Mouse (Mus musculus) naive thymus-derived CD4-positive, alpha-beta T cell, adult 2 months (primary cell): ENCODE results near the gene Nxnl1.

Experiments used
- DNase-seq: peaks from one replicate; pipeline ENCODE4 v3.0.0-alpha.2; 2011; ENCODE audit warnings: low read depth

The Nxnl1 gene

DNA sequence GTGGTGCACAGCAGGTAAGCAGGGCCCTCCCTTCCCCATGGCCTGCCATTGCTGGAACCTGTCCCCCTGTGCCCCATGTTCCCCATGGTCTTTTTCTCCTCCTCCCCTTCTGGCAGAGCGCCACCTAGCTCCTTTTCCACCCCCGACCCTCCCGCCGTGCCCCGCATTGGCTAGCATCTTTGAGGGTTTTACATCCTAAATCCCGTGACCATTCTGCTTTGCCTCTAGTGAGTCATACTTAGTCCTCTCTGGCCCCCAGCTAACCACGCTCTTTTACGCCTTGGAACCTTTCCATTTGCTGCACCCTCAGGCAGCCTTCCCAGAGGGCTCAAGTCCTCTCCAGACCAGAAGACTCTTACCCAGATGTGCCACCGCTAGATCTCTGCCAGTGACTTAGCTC lies 13.8 kb upstream of the Nxnl1 start:
- DNase-seq: no peak

DNA sequence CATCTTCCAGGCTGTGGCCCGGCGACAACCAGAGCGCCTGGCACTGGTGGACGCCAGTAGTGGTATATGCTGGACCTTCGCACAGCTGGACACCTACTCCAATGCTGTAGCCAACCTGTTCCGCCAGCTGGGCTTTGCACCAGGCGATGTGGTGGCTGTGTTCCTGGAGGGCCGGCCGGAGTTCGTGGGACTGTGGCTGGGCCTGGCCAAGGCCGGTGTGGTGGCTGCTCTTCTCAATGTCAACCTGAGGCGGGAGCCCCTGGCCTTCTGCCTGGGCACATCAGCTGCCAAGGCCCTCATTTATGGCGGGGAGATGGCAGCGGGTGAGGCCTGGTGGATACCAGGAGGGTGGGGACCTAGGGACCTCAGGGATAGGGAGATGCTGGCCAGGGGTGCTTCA lies 13.1 kb upstream of the Nxnl1 start:
- no peak for DNase-seq

GRCm38 (mm10) chr8:71579009-71579408 lies 12.6 kb upstream of the Nxnl1 start:
- DNase-seq: no peak

DNA sequence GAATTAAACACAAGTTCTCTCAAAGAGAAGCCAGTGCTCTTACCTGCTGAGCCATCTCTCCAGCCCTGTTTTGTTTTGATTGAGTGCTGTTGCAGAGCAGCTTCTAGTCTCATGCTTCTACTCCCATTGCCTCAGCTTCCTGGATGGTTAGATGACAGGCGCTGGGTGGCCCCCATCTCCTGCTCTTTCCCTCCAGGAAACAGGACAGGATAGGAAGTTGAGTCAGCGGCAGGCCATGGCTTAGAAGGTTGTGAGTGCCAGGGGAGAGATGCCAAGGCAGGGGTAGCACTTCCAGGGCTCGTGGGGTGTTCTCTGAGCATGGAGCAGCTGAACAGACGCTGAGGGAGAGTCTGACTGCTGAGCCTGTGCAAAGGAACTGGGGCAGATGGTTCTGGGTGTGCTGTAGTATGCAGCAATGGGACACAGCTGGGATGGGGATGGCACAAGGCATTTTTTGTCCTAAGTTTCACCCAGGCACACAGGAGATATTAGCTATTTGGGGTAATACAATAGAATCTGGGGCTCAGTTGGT lies 11.5 kb upstream of the Nxnl1 start:
- no peak for DNase-seq

DNA sequence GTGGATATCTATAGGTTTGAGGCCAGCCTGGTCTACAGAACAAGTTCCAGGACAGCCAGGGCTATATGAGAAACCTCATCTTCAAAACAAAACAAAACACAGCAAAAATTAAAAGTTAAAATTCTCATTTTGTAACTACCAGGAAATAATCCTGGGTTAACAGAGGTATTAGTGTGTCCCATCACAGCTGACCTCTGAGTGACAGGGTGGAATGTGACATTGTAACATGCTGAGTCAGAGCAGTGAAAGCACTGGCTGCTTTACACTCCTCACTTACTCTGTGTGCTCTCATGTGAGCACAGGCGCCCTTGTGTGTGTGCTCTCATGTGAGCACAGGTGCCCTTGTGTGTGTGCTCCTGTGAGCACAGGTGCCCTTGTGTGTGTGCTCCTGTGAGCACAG lies 8.6 kb upstream of the Nxnl1 start:
- no peak for DNase-seq

DNA sequence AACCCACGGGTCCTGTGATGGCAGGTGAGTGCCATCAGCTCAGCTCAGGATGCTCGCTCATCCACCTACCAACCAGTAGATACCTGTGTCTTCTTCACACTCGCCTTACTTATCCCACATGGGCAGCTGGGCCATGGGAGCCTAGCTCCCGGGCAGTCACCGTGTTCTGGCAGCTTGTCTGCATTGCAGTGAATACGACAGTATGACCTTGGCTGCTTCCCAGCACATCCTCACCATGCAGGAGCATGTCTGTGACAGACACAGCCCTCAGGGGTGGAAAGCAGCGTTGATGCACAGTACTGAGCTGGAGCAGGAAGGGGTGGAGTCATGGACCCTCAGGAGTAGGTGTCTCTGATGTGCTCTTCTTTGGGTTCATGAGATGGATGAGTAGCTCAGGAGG lies 8.0 kb upstream of the Nxnl1 start:
- DNase-seq: no peak

DNA sequence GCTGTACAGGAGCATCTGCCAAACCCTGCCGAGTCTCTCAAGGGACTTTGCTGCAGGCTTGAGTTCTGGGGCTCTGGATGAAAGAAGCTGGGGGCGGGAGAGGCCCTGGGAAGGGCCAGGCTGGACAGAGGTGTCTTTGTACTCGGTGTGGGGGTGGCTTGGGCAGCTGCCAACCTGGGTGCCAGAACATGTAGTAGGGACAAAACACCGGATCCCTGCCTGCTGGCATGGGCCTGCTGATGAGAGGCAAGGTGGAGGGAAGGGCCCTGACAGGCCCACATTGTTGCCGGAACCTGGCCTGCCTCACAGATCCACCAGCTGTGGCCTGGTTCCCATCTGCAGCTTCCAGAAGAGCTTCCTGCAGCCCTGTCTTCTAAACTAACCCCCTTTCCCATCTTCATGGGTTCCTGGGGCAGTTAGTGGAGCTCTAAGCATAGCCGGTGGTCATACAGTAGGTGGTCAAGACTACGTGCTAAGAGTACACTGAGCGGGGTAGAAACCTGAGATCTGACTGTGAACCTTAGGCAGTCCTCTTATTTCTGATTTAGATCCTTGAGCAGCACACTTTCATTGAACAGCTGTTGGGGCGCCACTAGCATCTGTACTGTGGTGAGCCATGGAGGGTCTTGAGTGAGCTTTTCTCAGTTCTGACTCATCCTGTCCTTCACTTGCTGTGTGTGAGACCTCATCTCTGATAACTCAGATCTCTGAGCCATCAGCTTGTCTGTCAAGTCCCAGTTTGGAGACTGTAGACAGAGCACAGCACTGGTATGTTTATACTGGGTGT lies 6.6 kb upstream of the Nxnl1 start:
- no peak for DNase-seq

DNA sequence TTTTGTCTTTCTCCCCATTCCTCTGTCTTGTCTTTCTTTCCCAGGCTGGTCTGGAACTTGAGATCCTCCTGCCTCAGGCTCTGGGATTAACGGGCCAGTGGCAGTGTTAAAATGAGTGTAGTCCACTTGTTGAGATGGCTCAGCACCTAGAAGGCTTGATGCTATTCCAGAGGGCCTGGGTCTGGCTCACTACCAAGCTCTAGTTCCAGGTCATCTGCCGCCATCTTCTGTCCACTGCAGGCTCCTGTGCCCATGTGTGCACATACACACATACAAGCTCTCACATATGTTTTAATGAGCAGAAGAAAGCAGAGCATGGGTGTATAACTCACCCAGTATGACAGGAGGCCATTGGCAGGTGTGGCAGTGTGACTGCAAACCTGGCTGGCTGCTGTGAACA lies 5.7 kb upstream of the Nxnl1 start:
- DNase-seq: no peak

DNA sequence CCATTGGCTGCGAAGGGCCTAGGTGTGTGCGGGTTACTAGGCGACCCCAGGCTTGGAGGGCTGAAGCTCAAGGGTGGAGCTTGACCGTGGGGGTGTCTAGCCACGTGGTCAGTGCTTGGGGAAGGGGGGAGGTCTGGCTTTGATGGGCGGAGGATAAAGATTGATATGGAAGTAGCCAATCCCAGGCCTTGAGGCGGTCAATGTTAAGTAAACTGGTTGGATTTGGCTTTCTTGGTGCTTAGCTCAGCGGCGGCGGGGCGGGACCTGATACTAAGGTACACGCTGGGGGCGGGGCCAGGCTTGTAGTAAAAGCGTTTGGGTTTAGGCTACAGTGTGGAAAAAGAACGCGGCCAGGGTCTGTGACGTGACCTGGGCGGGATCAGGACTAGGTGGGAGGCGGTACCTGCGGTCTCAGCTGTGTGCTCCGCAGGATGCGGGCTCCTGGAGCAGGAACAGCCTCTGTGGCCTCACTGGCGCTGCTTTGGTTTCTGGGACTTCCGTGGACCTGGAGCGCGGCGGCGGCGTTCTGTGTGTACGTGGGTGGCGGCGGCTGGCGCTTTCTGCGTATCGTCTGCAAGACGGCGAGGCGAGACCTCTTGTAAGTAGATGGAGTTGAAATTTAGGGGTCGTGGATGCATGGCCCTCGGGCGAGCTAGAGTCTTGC lies 4.0 kb upstream of the Nxnl1 start:
- DNase-seq: peak; percentile 97

DNA sequence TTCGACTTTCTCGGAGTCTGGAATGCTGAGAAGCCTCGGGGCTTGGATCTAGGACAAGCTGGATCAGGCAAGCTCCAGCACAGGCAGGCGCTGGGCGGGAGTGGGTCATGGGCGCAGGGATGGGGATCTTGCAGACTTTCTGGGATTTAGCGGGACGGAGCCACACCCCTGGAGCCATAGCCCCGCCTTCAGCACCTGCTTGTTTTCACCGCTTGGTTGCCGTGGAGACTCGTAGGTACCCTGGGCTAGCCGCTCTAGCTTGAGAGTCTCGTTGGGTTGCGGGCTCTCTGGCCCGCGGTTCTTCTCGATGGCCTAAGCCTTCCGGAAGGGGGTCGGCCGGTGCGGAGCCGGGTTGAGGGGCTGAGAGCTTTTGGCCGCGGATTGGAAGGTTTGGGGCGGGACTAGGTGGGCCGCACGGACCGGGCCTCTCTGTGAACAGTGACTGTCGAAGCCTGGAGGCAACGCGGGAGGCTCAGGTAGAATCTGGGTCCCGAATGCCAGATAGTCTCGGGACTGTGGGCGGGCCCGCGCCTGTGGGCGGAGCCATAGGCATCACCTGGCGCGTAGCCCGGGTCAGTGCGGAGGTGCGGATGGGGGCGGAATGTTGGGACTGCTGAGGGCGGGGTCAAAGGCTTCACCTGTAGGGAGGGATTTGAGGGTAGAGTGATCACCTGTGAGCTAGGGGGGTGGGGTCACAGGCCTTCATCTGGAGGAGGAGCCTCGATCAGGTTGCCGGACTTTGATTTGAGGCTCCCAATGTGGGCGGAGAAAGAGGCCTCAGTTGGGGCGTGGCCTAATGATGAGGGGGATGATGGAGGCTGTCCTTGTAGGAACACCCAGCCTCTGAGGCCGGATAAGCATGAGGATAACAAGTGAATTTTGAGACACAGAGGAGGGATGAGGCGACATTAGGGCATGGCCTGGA lies 3.2 kb upstream of the Nxnl1 start:
- DNase-seq: peak; percentile 76

DNA sequence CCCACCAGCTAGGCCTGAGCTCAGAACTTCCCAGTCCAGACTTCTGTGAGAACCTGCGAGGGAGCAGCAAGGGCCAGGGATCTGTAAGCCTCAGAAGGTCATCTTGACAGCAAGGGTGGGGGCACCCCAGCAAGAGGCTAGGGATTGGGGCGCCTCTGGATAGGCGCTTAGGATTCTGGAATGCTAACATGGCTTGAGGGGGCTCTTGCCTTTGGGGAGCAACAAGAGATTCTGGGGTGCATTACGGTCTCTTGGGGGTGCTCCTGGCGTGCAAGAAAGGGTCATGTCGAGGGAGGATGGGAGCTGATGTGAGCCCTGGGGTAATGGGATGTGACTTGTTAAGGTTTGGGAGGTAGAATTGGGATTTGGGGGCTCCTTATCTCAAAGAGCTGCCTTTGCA lies 2.5 kb upstream of the Nxnl1 start:
- peak; percentile 34 for DNase-seq

DNA sequence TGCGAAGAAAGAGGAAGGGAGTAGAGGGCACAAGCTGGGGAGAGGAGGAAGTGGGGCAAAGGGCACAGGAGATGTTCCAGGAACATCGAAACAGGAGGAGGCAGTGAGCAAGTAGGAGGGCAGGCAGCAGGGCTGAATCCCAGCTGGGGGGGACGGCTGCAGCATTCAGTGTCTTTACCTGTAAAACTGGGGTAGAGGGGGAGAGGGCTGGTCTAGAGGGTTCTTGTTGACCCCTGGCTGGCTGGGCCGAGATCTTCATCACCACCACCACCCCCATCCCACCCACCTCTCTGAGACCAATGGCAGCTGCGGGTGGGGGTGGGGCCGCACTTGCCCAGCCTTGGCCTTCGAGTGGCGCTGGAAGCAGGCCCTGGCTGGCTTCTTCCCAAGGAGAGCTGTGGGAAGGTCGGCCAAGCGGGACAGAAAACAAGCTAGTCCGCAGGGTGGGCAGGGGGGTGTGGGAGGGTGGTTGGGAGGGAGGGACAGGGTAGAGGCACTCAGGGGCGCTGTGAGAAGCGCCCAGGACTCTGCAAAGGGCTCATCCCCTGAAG lies 2.1 kb upstream of the Nxnl1 start, which contains the start of gene Slc27a1:
Slc27a1 (plus strand) TSS at position 496 of the 551 bp plus-strand sequence.
- no peak for DNase-seq

- DNase-seq: no peak
Observed at GRCm38 (mm10) chr8:71567587-71567986, 1.2 kb upstream of the Nxnl1 start.

GRCm38 (mm10) chr8:71563992-71564391 lies 2.4 kb downstream of the Nxnl1 start:
- DNase-seq: no peak

DNA sequence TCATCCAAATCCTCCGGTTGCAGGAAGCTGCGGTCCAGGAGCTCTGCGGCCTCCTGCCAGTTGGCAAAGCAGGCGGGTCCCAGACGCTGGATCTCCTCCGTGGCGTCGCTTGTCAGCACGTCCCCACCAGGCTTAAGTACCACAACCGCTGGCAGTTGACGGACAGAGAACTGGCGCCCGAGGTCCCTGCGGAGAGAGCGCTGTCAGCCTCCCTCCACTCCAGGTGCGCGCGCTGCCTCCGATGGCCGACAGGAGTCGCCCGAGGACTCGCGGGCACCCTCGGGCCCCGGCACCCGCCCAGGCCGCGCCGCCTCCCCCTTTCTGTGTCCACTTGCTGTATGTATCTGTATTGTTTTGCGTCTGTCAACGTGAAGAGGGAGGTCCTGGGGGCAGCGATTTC lies 3.6 kb downstream of the Nxnl1 start:
- peak; percentile 82 for DNase-seq

DNA sequence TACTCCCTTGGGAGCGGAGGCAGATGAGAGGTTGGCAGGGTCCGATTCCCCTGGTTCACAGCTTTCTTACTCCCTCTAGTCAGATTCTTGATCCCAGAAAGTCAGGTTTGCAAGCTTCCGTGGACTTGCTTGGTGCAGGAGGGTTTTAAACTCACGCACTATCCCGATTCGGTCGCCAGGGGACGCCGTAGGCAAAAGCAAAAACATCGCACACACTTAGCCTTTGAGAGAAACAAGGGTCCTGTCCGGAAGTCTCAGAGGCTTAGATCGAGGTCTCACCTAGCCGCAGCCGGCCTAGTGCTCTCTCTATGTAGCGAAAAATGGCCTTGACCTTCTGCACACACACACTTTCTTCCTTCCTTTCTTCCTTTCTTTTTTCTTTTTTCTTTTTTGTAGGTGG lies 5.0 kb downstream of the Nxnl1 start:
- DNase-seq: peak; percentile 93

DNA sequence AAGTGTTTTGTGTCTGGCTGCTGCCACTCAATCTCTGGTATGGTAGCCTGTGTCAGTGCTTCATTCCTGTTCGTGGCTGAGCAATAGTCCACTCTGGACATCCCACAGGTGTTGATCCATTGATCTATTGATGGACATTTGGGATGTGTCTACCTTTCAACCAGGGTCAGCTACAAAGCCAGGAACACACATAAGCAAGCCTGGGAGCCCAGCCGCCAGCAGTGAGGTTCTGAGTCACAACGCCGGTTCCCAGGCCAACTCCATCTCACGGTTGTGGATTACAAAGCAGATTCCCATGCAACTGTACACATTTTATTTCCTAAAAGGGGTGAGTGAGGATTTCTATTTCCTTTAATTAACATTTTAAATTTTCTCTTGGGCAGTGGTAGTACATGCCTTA lies 5.6 kb downstream of the Nxnl1 start:
- DNase-seq: peak; percentile 24

DNA sequence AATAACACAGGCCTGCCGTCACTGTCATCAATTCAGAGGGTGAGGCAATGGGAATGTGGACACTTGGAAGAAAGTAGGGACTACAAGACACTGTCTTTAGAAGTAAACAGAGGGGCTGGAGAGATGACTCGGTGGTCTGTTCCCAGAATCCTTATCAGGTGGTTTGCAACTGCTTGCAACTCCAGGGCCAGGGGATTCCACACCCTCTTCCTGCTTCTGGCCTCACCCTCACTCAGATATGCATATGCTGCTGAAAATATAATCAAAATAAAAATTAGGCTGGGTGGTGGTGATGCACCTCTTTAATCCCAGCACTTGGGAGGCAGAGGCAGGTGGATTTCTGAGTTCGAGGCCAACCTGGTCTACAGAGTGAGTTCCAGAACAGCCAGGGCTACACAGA lies 6.3 kb downstream of the Nxnl1 start:
- DNase-seq: no peak

DNA sequence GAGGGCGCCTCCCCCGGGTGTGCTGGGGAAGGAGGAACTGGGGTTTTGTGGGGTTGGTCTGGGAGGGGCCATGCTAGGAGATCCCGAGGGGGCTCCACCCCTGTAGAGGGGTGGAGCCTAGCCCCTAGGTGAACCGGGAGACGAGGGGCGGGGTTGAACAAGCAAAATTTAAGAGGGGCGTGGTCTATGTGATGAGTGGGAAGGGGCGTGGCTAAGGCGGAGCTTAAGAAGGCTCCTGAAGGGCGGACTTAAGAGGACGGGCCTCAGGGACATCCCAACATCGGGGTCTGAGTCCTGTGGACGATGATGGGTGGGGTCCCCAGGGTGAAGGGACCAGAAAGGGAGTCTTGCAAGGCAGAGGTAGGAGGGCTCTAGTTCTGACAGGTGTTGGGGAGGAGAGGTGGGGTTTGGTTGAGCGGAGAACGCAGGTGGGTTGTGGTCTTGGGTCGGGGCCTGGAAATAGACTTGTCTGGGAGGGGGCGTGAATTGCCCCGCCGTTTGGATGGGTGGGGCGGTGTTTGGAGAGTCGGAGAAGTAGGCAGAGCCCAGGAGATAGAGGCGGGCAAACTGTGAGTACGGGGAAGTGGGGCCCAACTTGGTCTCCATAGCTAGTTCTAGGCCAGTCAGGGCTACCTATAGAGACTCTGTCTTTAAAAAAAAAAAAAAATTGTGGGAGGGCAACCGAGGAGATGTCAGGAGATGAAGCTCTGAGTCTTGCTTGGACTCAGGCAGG lies 7.3 kb downstream of the Nxnl1 start:
- DNase-seq: peak; percentile 89

DNA sequence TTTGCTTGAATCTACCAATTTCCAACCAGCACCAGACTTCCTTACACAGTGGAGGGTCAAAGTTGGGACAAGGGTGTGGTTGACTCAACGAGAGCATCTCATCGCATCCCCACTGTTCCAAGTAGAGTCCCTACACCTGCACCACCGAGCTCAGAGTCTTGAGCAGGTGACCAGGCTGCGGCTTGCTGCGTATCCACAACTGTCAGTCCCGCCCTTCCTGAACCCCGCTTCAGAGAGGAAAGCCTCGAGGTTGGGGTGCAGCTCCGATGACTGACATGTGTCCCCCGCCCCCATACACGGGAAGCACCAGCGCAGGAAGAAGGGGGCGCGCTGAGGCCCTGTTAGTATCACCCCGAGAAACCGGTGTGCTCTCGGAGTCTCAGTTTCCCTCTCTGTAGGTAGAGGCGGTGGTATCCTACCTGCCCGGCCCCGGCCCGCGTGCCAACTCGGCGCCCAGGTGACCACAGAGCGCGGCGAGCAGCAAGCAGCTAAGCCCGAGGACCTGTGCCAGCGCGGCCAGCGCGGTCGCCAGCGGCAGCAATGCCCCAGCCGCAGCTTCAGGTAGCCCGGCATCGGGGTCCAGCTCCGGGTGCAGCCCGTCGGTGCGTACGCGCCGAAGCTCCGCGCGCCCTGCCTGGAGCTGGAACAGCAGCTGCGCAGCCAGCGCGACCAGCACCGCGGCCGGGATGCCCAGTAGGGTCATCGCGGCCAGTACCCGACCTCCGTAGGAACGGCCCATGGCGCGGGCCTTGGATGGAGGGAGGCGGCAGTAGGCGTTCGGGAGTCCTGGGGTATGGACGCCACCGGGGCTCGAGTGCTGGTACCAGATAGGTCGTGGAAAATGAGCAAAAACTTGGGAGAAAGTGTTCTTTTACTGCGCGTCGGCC lies 8.1 kb downstream of the Nxnl1 start, which contains the start of gene Tmem221:
Tmem221 (minus strand) TSS at position 801 of the 887 bp plus-strand sequence.
- peak; percentile 64 for DNase-seq
